Mouse (Mus musculus): ENCODE measurements around the gene Trim27. TPM values are rescaled to one million over a fixed set of nuclear protein-coding genes. Genes with fewer than 3 reads are reported as not detected.
A peak's percentile ranks its signal among the peaks of the same experiment; 100 is the strongest.

The Trim27 gene
- polyA plus RNA-seq, 1 experiment from 2014 or later: 173 TPM

GRCm38 (mm10) chr13:21168371-21169011 is 10.8 kb upstream of the Trim27 start:
- under 1% methylated on average over 16 of the region's 16 CpGs for WGBS
- no peak for TF ChIP-seq CTCF (IDR thresholded peaks at IDR 0.05; ENCODE audit: low read depth)
- no peak overlapping the region for H3K27ac ChIP-seq (ENCODE audit: low read depth)
- H3K36me3 ChIP-seq (ENCODE audit: insufficient read depth): no peaks in the 10 kb centered on the region
- H3K4me2 ChIP-seq: peak overlapping the region; percentile 99
- H3K27me3 ChIP-seq (ENCODE audit: insufficient read depth, low read length): no peaks in the 10 kb centered on the region
- ATAC-seq (ENCODE audit: insufficient read depth) (no peak), DNase-seq (peak; percentile 65)
- H3K4me1 ChIP-seq (ENCODE audit: insufficient read depth): 0 out of 2 replicates have a peak, but pooled peaks cover 6% of the 10 kb centered on the region
- peak overlapping the region; percentile 55 for H3K9ac ChIP-seq
- no peaks in the 10 kb centered on the region for H3K9me3 ChIP-seq (ENCODE audit: low read depth, low read length)
- peak overlapping the region; percentile 57 for H3K4me3 ChIP-seq (ENCODE audit: low read depth, low read length)

- DNase-seq: peak; percentile 21
- 2% methylated on average over 14 of the region's 14 CpGs for WGBS
- H3K27ac ChIP-seq (ENCODE audit: low read depth): no peak overlapping the region
Observed at GRCm38 (mm10) chr13:21169121-21169656, 10.1 kb upstream of the Trim27 start.

GRCm38 (mm10) chr13:21169657-21170430 is 9.4 kb upstream of the Trim27 start:
- no peaks in the 10 kb centered on the region for H3K36me3 ChIP-seq (ENCODE audit: insufficient read depth)
- no peaks in the 10 kb centered on the region for H3K27me3 ChIP-seq (ENCODE audit: insufficient read depth, low read length)
- WGBS: under 1% methylated on average over 39 of the region's 39 CpGs
- H3K27ac ChIP-seq (ENCODE audit: low read depth): 0 out of 2 replicates have a peak overlapping the region, but pooled peaks have one; percentile 2
- H3K4me2 ChIP-seq: peak overlapping the region; percentile 99
- DNase-seq (peak; percentile 94), ATAC-seq (ENCODE audit: insufficient read depth) (peak; percentile 84)
- TF ChIP-seq CTCF (IDR thresholded peaks at IDR 0.05; ENCODE audit: low read depth): no peak
- H3K4me3 ChIP-seq (ENCODE audit: low read depth, low read length): peak overlapping the region; percentile 57
- no peaks in the 10 kb centered on the region for H3K9me3 ChIP-seq (ENCODE audit: low read depth, low read length)
- H3K4me1 ChIP-seq (ENCODE audit: insufficient read depth): 0 out of 2 replicates have a peak, but pooled peaks cover 6% of the 10 kb centered on the region
- no peak overlapping the region for H3K9ac ChIP-seq

More at GRCm38 (mm10) chr13:21169121-21169656, 10.1 kb upstream of the Trim27 start:
- Histone ChIP-seq H3K4me2 (peak overlapping the region; percentile 99), H3K9me3 (ENCODE audit: low read depth, low read length) (no peaks in the 10 kb centered on the region), H3K4me3 (ENCODE audit: low read depth, low read length) (peak overlapping the region; percentile 57), H3K9ac (peak overlapping the region; percentile 55), H3K36me3 (ENCODE audit: insufficient read depth) (no peaks in the 10 kb centered on the region), H3K27me3 (ENCODE audit: insufficient read depth, low read length) (no peaks in the 10 kb centered on the region), H3K4me1 (ENCODE audit: insufficient read depth) (0 out of 2 replicates have a peak, but pooled peaks cover 6% of the 10 kb centered on the region)
- no peak for ATAC-seq (ENCODE audit: insufficient read depth)
- TF ChIP-seq CTCF (IDR thresholded peaks at IDR 0.05; ENCODE audit: low read depth): no peak

GRCm38 (mm10) chr13:21170431-21171155 is 8.7 kb upstream of the Trim27 start:
- H3K4me2 ChIP-seq: peak overlapping the region; percentile 99
- DNase-seq: peak; percentile 21
- H3K9ac ChIP-seq: no peak overlapping the region
- no peaks in the 10 kb centered on the region for H3K36me3 ChIP-seq (ENCODE audit: insufficient read depth)
- H3K4me3 ChIP-seq (ENCODE audit: low read depth, low read length): peak overlapping the region; percentile 57
- ATAC-seq (ENCODE audit: insufficient read depth): no peak
- no peak for TF ChIP-seq CTCF (IDR thresholded peaks at IDR 0.05; ENCODE audit: low read depth)
- H3K9me3 ChIP-seq (ENCODE audit: low read depth, low read length): no peaks in the 10 kb centered on the region
- 0 out of 2 replicates have a peak overlapping the region, but pooled peaks have one; percentile 13 for H3K27ac ChIP-seq (ENCODE audit: low read depth)
- H3K4me1 ChIP-seq (ENCODE audit: insufficient read depth): 0 out of 2 replicates have a peak, but pooled peaks cover 6% of the 10 kb centered on the region
- WGBS: 42% methylated on average over 17 of the region's 17 CpGs
- no peaks in the 10 kb centered on the region for H3K27me3 ChIP-seq (ENCODE audit: insufficient read depth, low read length)

- Histone ChIP-seq H3K4me1 (ENCODE audit: insufficient read depth) (0 out of 2 replicates have a peak, but pooled peaks cover 6% of the 10 kb centered on the region), H3K9me3 (ENCODE audit: low read depth, low read length) (no peaks in the 10 kb centered on the region), H3K36me3 (ENCODE audit: insufficient read depth) (no peaks in the 10 kb centered on the region), H3K4me3 (ENCODE audit: low read depth, low read length) (peak overlapping the region; percentile 39), H3K27ac (ENCODE audit: low read depth) (0 out of 2 replicates have a peak overlapping the region, but pooled peaks have one; percentile 13), H3K27me3 (ENCODE audit: insufficient read depth, low read length) (no peaks in the 10 kb centered on the region), H3K4me2 (peak overlapping the region; percentile 99), H3K9ac (no peak overlapping the region)
- WGBS: 8% methylated on average over 15 of the region's 15 CpGs
- no peak for ATAC-seq (ENCODE audit: insufficient read depth)
- no peak for TF ChIP-seq CTCF (IDR thresholded peaks at IDR 0.05; ENCODE audit: low read depth)
- peak; percentile 41 for DNase-seq
Observed at GRCm38 (mm10) chr13:21171156-21171530, 8.1 kb upstream of the Trim27 start.

GRCm38 (mm10) chr13:21171600-21172150 is 7.6 kb upstream of the Trim27 start:
- Histone ChIP-seq H3K9ac (peak overlapping the region; percentile 27), H3K27me3 (ENCODE audit: insufficient read depth, low read length) (no peaks in the 10 kb centered on the region), H3K4me1 (ENCODE audit: insufficient read depth) (0 out of 2 replicates have a peak, but pooled peaks cover under 1% of the 10 kb centered on the region), H3K4me2 (peak overlapping the region; percentile 99), H3K36me3 (ENCODE audit: insufficient read depth) (no peaks in the 10 kb centered on the region), H3K27ac (ENCODE audit: low read depth) (peak overlapping the region; percentile 2; the same call in 1 of the 2 replicates), H3K9me3 (ENCODE audit: low read depth, low read length) (no peaks in the 10 kb centered on the region), H3K4me3 (ENCODE audit: low read depth, low read length) (peak overlapping the region; percentile 39)
- DNase-seq (peak; percentile 87), ATAC-seq (ENCODE audit: insufficient read depth) (peak; percentile 44)
- under 1% methylated on average over 12 of the region's 12 CpGs for WGBS
- peak; percentile 51 for TF ChIP-seq CTCF (IDR thresholded peaks at IDR 0.05; ENCODE audit: low read depth)

Measured in lung, embryonic 14.5 days (tissue).